Mouse (Mus musculus) forebrain, embryonic 16.5 days (tissue): Measurements from ENCODE around the gene Olfr1377. TPM values are rescaled to one million over a fixed set of nuclear protein-coding genes. Genes with fewer than 3 reads are reported as not detected.

Experiments used
- ATAC-seq: fragments of 200-750 bp; cut with Nextera tagmentation; 2 replicates; pipeline ENCODE4 v1.8.0; 2017; ENCODE audit warnings: mild to moderate bottlenecking, moderate library complexity
- H3K27ac ChIP-seq: fragments of 300-500 bp; sonication (generic); 2 replicates; pipeline ENCODE4 v1.5.1; 2014; ENCODE audit warnings: low read length, control low read depth
- H3K27me3 ChIP-seq: fragments of 300-500 bp; sonication (generic); replicated peaks from 2 replicates; pipeline ENCODE4 v1.6.1; 2014; ENCODE audit warnings: low read length; ENCODE audit not compliant: control insufficient read depth, insufficient read depth
- H3K36me3 ChIP-seq: fragments of 300-500 bp; sonication (generic); 2 replicates; pipeline ENCODE4 v1.6.1; 2014; ENCODE audit not compliant: control insufficient read depth, insufficient read depth
- H3K4me1 ChIP-seq: fragments of 300-500 bp; sonication (generic); replicated peaks from 2 replicates; pipeline ENCODE4 v1.6.1; 2014; ENCODE audit warnings: low read length; ENCODE audit not compliant: control insufficient read depth, insufficient read depth
- H3K4me2 ChIP-seq: fragments of 300-500 bp; sonication (generic); 2 replicates; pipeline ENCODE4 v1.6.1; 2014; ENCODE audit warnings: mild to moderate bottlenecking, low read length, control low read depth
- H3K4me3 ChIP-seq: fragments of 300-500 bp; sonication (generic); replicated peaks from 2 replicates; pipeline ENCODE4 v1.5.1; 2014; ENCODE audit warnings: mild to moderate bottlenecking, low read length, control low read depth
- H3K9ac ChIP-seq: fragments of 300-500 bp; sonication (generic); replicated peaks from 2 replicates; pipeline ENCODE4 v1.6.1; 2014; ENCODE audit warnings: low read depth, low read length, control low read depth
- H3K9me3 ChIP-seq: fragments of 300-500 bp; sonication (generic); 2 replicates; pipeline ENCODE4 v1.6.1; 2016; ENCODE audit warnings: low read length; ENCODE audit not compliant: control insufficient read depth
- WGBS: fragments of 180-500 bp; shearing (Covaris S2); extraction: QIAGEN DNeasy Blood & Tissue Kit; methylation state at CpG from one replicate; pipeline ENCODE4 v1.1.7; 2014; 5-methylcytosine and 5-hydroxymethylcytosine counted together
- polyA plus RNA-seq: library from polyadenylated mRNA; unstranded; fragments of >200 nt; fragmentation: Nextera tagmentation; extraction: Ambion mirVana; gene quantifications from 2 replicates; pipeline ENCODE4 v1.2.1, GENCODE M21; 2015

Gene Olfr1377
- not detected in 2 replicates for polyA plus RNA-seq

GRCm38 (mm10) chr11:50981667-50982066 lies at the start of gene Olfr1377:
Gene Olfr1377 (plus strand): TSS chr11:50981967.
- WGBS, result 56% methylated on average over 5 of the region's 5 CpGs
- H3K4me1 ChIP-seq, result no peaks in the 10 kb centered on the region
- no peak within 1 kb of the TSS for H3K27ac ChIP-seq
- no peaks in the 10 kb centered on the region for H3K9me3 ChIP-seq
- H3K27me3 ChIP-seq, result no peaks in the 10 kb centered on the region
- no peak within 1 kb of the TSS for H3K4me2 ChIP-seq
- ATAC-seq, result no peak
- no peak within 1 kb of the TSS for H3K4me3 ChIP-seq
- H3K36me3 ChIP-seq, result no peaks in the 10 kb centered on the region
- no peak within 1 kb of the TSS for H3K9ac ChIP-seq

- H3K4me3 ChIP-seq, result no peak overlapping the region
- H3K4me1 ChIP-seq, result peaks cover 8% of the 10 kb centered on the region
- H3K9me3 ChIP-seq, result no peaks in the 10 kb centered on the region
- H3K9ac ChIP-seq, result no peak overlapping the region
- peak; percentile 32 for ATAC-seq
- peak overlapping the region; percentile 92 for H3K4me2 ChIP-seq
- no peaks in the 10 kb centered on the region for H3K36me3 ChIP-seq
- 85% methylated on average over 1 of the region's 1 CpGs for WGBS
- no peaks in the 10 kb centered on the region for H3K27me3 ChIP-seq
- H3K27ac ChIP-seq, result no peak overlapping the region
Measured at GRCm38 (mm10) chr11:50932040-50932439, 49.7 kb upstream of the Olfr1377 start.

- Histone ChIP-seq H3K4me1 (no peaks in the 10 kb centered on the region), H3K9me3 (no peaks in the 10 kb centered on the region), H3K36me3 (no peaks in the 10 kb centered on the region), H3K9ac (no peak overlapping the region), H3K27me3 (no peaks in the 10 kb centered on the region; the same call in 1 of the 2 replicates), H3K27ac (no peak overlapping the region), H3K4me2 (no peak overlapping the region), H3K4me3 (no peak overlapping the region)
- WGBS, result 80% methylated on average over 8 of the region's 8 CpGs
- ATAC-seq, result no peak
Measured at GRCm38 (mm10) chr11:50938435-50938834, 43.3 kb upstream of the Olfr1377 start.

- H3K4me2 ChIP-seq, result no peak overlapping the region
- no peaks in the 10 kb centered on the region; the same call in 1 of the 2 replicates for H3K27me3 ChIP-seq
- H3K9ac ChIP-seq, result no peak overlapping the region
- no peak overlapping the region for H3K27ac ChIP-seq
- no peaks in the 10 kb centered on the region for H3K4me1 ChIP-seq
- ATAC-seq, result peak; percentile 58; the same call in 1 of the 2 replicates
- no peaks in the 10 kb centered on the region for H3K9me3 ChIP-seq
- no peak overlapping the region for H3K4me3 ChIP-seq
- 34% methylated on average over 14 of the region's 14 CpGs for WGBS
- H3K36me3 ChIP-seq, result no peaks in the 10 kb centered on the region
Measured at GRCm38 (mm10) chr11:50939621-50940366, 42.0 kb upstream of the Olfr1377 start.

- H3K27me3 ChIP-seq, result no peaks in the 10 kb centered on the region; the same call in 1 of the 2 replicates
- no peaks in the 10 kb centered on the region for H3K4me1 ChIP-seq
- H3K36me3 ChIP-seq, result no peaks in the 10 kb centered on the region
- WGBS, result 78% methylated on average over 12 of the region's 12 CpGs
- no peak overlapping the region for H3K4me2 ChIP-seq
- H3K9me3 ChIP-seq, result no peaks in the 10 kb centered on the region
- no peak overlapping the region for H3K9ac ChIP-seq
- H3K27ac ChIP-seq, result no peak overlapping the region
- H3K4me3 ChIP-seq, result no peak overlapping the region
- no peak for ATAC-seq
Measured at GRCm38 (mm10) chr11:50942386-50942785, 39.4 kb upstream of the Olfr1377 start.

GRCm38 (mm10) chr11:50943506-50943905 lies 38.3 kb upstream of the Olfr1377 start, which contains the start of gene 4933414I15Rik:
Gene 4933414I15Rik (minus strand): TSS chr11:50943765.
- H3K9ac ChIP-seq, result no peak within 1 kb of the TSS
- H3K27me3 ChIP-seq, result no peaks in the 10 kb centered on the region; the same call in 1 of the 2 replicates
- H3K27ac ChIP-seq, result no peak within 1 kb of the TSS
- H3K4me3 ChIP-seq, result no peak within 1 kb of the TSS
- whole genome bisulfite sequencing, result 82% methylated on average over 14 of the region's 14 CpGs
- ATAC-seq, result no peak
- H3K4me1 ChIP-seq, result no peaks in the 10 kb centered on the region
- no peak within 1 kb of the TSS for H3K4me2 ChIP-seq
- no peaks in the 10 kb centered on the region for H3K36me3 ChIP-seq
- H3K9me3 ChIP-seq, result no peaks in the 10 kb centered on the region

GRCm38 (mm10) chr11:50952290-50952689 lies 29.5 kb upstream of the Olfr1377 start:
- Histone ChIP-seq H3K4me3 (no peak overlapping the region), H3K27ac (no peak overlapping the region), H3K9ac (no peak overlapping the region), H3K36me3 (no peaks in the 10 kb centered on the region), H3K4me1 (no peaks in the 10 kb centered on the region), H3K4me2 (no peak overlapping the region), H3K9me3 (no peaks in the 10 kb centered on the region), H3K27me3 (no peaks in the 10 kb centered on the region)
- ATAC-seq, result no peak
- WGBS, result 77% methylated on average over 14 of the region's 14 CpGs

GRCm38 (mm10) chr11:50953665-50954064 lies 28.1 kb upstream of the Olfr1377 start, which contains the start of gene Prop1:
Gene Prop1 (minus strand): TSS chr11:50953765.
- Histone ChIP-seq H3K36me3 (no peaks in the 10 kb centered on the region), H3K4me2 (no peak within 1 kb of the TSS), H3K4me3 (no peak within 1 kb of the TSS), H3K27ac (no peak within 1 kb of the TSS), H3K9me3 (no peaks in the 10 kb centered on the region), H3K27me3 (no peaks in the 10 kb centered on the region), H3K9ac (no peak within 1 kb of the TSS), H3K4me1 (no peaks in the 10 kb centered on the region)
- WGBS, result 57% methylated on average over 6 of the region's 6 CpGs
- no peak for ATAC-seq

- no peaks in the 10 kb centered on the region for H3K9me3 ChIP-seq
- no peak overlapping the region for H3K9ac ChIP-seq
- WGBS, result 84% methylated on average over 2 of the region's 2 CpGs
- ATAC-seq, result no peak
- H3K4me1 ChIP-seq, result no peaks in the 10 kb centered on the region
- H3K27me3 ChIP-seq, result no peaks in the 10 kb centered on the region
- H3K4me2 ChIP-seq, result no peak overlapping the region
- H3K27ac ChIP-seq, result no peak overlapping the region
- H3K36me3 ChIP-seq, result no peaks in the 10 kb centered on the region
- H3K4me3 ChIP-seq, result no peak overlapping the region
Measured at GRCm38 (mm10) chr11:50964886-50965285, 16.9 kb upstream of the Olfr1377 start.
